Mouse (Mus musculus) gastrocnemius, adult 8-10 months (tissue): ENCODE results near the gene Sdcbp2. TPM values are rescaled to one million over a fixed set of nuclear protein-coding genes. Genes with fewer than 3 reads are reported as not detected.
A peak's percentile ranks its signal among the peaks of the same experiment; 100 is the strongest.

Source experiments
- DNase-seq, 2 experiments: peaks; one replicate each; pipeline ENCODE4 v3.0.0; 2022; ENCODE audit warnings: low spot score in 2 of 2
- total RNA-seq, 4 experiments: library from RNA; stranded (reverse); gene quantifications; 2 replicates each; pipeline ENCODE4 v1.2.4; 2022

Sdcbp2 gene
- 1 to 10 TPM in 2 of 4 experiments, under 1 TPM in 2; 0.17 to 1.1 (median 0.82) TPM for total RNA-seq

DNA sequence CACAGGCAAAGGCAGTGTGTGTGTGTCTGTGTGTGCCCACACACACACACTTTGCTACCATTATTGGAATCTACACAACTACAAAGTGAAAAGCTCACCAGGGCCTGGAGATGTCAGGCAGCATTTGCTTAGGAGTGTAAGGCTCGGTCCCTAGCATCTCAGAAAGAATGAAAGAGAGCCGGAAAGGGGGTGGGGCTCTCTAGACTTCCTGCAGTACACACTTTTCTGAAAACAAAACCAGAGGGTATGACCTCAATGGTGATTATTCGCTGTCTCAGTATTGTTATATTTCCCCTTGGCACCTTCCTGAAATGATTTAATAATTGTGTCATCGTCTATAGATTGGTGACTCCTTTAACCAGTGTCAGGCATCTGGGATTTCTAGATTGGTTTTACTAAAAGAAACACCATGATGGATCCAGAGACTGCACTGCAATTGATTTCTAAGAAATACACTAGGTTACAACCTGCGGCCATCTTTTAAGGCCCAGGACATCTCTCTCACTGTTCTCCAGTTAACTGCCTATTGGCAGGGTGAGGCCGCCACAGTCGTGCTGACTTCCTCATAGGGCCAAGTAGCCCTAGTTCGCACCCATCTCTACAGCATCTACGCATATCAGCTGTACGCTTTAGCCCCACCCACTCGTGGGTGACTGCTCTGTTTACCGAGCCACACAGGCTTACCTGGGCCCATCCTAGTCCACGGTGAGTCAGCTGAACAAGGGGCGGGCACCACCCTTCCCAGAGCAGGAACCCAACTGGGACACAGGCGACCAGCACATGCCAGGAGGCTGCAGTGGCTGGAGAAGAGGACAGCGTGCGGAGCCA is at the start of gene Sdcbp2:
TSS of gene Sdcbp2 (plus strand) at position 750 of the 828 bp plus-strand sequence.
- DNase-seq: no peak

DNA sequence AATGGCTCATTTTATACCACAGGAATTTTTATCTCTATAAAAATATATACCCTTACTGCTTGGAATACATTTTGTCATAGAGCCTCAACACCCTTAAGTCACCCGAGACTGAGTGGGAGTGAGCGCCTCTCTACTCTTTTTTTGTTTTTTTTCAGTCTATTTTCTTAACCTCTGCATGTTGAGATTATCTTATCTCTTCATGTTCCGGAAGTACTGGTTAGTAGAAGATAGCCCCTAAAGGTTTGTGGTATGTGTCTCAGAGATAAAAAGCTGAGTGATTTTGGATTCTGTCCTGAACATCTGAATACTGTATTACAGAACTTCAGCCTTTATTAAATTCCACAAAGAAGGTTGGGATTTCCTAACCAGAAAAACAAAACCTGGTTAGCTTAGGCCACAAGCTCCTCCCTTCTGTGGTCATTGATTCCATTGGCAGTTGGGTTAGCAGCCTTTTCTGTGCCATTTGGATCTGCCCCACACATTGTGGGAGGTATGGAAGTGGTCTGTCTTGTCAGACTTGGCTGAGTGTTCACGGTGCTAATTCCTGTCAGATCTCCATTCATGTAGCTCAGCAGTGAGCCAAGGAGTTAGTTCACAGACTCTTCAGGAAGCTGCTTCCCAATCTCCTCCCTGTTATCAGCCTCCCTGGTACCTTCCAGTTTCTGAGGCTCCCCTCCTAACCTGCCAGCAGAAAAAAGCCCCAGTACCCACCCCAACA is 47.9 kb upstream of the Sdcbp2 start:
- DNase-seq: no peak

DNA sequence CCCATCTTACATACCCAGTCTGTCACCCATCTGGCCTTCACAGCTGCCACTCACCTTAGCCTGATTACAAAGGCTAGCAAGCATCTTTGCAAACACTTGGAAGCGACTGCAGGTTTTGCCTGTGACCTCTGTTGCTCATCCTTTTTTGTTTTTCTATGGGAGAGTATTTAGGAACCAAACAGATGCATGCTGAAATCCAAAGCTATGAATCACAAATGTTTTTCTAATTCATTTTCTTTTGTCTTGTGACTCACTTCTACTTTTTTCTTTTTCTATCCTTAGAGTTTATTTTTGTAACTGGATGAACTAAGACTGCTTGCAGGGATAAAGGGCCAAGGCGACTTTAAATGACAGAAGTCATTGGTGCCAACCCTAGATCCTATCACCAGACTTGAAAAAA is 46.9 kb upstream of the Sdcbp2 start:
- no peak for DNase-seq

DNA sequence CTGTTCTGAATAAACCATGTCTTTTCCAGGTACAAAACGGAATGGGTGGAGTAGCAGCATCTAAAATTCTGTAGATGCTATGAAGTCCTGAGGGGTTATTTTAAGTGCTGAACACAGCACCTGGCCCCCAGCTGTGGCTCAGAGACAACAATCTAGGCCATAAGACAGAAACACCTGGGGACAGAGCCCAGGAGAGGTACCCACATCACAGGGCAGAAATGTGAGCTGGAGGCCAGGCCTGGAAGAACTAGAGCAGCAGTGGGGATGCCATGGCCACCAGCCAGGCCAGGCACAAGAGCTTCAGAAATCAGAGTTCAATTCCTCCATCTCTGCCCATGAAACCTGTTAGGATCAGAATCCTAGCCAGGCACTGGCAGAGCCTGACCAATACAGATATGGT is 44.4 kb upstream of the Sdcbp2 start:
- DNase-seq: no peak

DNA sequence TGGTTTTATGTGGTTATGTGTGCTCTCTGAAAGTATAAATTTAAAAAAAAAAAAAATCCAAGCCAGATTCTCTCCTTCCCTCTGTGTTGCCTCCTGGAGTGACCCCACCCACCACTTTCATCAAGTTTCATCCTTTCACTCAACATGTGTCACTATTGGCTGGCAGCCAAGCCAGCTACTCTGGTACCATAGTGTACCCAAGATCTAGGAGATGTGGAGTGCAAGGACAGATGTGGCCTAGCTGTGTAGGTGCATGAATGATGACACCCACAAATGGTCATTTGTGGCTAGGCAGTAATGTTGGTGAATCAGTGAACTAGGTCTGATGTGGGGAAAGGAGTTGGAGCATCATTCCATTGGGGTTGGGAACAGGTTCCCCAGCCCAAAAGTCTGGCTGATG is 43.3 kb upstream of the Sdcbp2 start:
- DNase-seq: no peak

DNA sequence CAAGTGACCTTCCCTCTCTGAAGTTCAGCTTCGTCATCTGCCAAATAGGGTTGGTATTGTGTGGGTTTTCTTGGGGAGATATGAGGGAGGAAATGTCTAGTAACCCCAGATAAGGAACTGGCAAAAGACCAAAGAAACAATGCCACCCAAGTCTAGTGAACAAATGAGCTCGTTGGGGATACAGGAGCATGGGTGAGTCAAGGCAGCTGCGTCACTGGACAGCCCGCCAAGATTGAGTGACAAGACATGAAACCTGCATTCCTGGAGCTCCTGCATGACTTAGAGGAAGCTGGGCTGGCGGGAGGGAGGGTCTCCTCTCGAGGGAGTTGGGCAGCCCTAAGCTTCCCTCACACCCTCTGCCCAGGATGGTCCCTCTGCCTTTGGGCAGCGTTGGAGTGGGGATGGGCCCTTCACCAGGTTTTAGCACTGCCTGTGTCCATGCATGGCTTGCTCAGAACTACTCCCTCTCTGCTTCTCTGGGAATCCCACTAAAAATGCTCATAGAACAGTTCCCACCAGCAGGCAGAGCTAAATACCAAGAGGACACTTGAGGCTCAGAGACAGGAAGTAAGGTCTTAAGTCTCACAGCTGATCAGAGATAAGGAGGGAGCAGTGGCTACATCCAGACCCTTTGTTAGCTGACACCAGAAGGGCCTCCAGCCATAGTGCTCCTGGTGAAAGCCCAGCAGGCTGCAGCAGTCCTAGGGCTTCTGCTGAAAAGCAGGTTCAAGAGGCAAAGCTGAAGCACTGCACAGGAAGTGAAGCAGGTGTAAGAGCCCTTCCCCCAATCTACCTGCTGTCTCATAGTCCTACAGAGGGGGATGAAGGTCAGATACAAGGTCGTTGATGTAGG is 41.8 kb upstream of the Sdcbp2 start:
- DNase-seq: no peak

DNA sequence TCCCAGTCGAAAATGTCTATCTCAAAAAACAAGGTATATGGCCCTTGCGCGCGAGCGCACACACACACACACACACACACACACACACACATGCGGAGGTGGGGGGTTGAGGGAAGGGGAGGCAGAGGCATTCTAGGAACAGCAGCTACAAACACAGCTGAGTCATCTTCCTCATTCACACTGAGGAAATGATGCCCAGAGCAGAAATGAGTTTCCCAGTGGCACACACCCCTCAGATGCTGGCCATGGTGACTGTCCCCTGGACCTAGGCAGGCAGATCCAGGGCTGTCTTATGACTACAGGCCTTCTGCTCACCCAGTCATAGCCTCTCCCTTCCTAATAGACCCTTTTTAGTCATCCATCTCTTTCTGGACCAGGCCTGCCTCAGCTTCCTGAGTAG is 38.8 kb upstream of the Sdcbp2 start:
- DNase-seq: no peak

DNA sequence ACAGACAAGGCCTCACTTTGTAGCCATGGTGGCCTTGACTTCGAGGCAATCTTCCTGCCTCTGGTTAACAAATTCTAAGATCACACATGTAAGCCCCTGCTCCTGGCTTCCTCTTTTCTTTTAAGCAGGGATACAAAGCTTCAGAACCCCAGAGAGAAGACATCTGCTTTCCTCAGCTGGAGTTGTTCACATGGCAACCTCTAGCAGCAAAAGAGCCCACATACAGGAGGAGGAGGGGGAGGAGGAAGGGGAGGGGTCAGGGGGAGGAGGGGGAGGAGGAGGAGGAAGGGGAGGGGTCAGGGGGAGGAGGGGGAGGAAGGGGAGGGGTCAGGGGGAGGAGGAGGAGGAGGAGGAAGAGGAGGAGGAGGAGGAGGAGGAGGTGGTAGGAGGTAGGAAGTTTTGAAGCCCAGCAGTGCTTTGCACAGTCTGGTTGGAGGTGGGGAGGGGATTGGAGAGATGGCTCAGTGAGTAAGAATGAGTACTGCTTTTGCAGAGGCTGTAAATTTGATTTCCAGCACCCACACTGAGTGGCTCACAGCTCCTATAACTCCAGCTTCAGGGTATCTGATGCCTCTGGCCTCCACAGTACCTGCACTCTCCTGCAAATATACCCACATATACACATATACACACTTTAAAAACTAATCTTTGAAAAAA is 36.3 kb upstream of the Sdcbp2 start:
- DNase-seq: no peak

DNA sequence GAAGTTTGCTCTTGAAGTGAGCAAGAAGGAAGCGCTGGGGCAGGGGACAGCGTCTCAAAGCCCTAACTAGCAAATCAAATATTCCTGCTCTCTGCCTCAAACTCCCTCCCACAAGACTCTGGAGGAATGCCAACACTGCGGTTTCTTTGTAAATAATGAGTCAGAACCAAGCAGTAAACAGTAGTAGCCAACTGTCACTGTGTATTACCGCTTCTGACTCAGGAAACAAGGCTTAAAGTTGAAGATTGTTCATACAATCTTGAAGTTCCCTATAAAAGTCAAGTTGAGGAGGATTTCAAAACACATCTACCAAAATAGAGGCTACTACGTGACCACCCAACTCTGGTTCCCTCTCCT is 35.8 kb upstream of the Sdcbp2 start:
- DNase-seq: no peak

DNA sequence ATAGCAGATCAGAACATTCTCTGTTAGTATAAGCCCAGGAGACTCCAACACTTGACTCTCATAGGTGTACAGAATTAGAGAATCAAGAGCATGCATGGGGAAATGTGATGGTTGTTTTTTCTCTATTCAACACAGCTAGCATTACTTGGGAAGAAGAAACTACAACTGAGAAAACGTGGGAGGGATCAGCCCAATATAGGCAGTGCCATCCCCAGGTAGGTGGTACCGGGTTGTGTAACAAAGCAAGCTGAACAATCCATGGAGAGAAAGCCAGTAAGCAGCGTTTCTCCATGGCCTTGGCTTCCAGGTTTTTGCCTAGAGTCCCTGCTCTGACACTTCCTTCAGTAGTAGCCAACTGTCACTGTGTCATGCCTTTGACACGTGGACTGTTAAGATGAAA is 33.8 kb upstream of the Sdcbp2 start:
- DNase-seq: no peak

DNA sequence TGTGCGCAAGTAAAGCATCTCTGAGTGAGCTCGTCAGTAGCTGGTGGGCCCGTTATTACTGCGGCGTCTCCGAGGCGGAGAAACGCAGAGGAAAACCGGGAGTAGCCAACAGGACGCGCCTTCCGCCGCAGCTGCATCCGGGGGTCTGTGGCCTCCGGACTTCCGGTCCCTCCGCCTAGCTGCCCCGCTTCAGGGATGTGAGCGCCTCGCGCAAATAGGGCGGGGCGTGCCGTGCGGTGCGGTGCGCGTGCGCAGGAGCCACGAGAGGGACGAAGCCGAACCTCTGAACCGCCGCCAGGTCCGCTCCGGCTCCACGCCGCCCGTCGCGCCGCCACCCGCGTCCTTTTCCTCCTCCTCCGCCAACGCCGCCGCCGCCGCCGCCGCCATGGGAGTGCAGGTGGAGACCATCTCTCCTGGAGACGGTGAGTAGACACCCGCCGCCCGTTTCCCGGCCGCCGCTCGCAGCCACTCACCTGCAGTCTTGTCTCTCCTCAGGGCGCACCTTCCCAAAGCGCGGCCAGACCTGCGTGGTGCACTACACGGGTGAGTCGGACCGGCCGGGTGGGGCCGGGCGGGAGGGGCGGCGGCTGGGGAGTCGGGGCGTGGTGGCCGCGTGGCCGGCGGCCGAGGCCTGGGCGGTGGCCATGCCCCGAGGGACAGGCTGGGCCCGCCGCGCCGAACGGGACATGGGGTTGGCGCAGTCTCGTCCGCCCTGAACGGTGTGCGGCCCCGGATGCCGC is 29.9 kb upstream of the Sdcbp2 start, which contains the start of gene Fkbp1a:
TSS of gene Fkbp1a (plus strand) at position 161 of the 740 bp plus-strand sequence.
- peak; percentile 94 to 97 for DNase-seq

DNA sequence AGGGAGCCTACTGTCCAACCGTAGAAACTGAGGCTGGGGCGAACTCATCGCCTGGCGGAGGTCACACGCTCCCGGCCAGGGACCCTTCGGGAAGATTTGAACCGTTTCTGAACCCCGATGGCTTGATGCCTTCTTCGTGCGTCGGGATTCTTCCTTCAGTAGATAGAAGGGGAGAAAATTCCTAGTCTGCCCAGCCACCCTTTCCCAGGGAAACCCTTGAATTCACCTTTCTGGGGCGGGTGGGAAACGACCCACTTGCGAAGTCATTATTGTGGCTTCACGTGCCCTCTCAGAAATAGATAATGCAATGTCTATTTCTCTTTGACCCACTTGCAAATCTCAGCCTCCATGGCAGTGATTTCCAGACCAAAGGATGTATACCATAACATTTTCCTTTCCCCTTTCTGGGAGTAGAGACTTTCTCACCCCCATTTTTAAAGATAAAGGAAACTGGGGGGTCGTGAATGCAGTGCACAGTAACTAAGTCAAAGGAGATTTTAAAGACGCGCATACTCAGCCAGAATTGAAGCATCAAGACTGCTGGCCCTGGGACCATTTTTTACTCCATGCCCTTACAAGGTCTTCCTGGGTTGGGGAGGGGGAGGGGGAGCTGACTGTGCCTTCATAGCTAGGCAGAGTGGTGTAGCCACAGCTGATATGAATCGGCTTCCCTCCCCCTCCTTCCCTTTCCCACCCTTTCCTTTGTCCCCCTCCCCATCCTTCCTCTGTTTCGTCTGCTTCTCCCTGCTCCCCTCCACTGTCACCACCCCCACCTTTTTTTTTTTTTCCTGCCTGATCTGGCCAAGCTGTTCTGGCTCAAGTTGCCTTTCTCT is 29.1 kb upstream of the Sdcbp2 start:
- no peak for DNase-seq

DNA sequence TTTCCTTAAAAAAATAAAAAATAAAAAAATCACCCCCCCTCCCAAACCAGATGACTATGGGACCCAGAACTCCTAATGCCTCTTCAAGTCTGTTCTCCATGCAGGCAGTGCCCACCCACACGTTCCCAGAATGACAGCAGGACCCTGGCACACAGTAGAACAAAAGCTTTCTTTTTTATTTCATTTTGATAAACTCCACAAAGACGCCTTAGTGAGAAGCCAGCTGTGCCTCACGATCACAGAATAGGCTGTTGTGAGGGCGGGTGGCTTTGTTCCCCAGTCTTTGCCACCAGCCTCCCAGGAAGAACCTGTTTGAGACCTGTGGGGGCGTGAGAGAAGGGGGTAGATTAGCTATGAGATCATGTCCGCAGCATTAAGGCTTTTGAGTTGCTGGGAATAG is 27.7 kb upstream of the Sdcbp2 start:
- DNase-seq: no peak

DNA sequence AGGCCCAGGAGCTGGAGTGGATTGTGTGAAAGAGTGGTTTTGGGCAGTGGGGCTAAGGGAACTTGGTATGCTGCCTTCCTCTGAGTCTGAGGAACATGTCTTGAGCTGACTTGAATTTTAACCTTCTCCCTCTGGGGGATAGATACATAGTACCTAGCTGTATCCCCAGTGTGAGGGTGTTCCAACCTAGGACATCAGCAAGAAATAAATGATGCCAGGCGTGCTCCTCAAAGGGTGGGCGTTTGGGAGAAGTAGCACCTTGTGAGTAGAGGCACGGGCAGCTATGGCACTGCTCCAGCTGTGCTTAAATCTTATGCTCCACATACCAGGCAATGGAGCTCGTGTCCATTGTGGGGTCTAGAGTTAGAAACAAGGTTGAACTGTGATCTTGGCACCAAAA is 25.9 kb upstream of the Sdcbp2 start:
- DNase-seq: no peak

DNA sequence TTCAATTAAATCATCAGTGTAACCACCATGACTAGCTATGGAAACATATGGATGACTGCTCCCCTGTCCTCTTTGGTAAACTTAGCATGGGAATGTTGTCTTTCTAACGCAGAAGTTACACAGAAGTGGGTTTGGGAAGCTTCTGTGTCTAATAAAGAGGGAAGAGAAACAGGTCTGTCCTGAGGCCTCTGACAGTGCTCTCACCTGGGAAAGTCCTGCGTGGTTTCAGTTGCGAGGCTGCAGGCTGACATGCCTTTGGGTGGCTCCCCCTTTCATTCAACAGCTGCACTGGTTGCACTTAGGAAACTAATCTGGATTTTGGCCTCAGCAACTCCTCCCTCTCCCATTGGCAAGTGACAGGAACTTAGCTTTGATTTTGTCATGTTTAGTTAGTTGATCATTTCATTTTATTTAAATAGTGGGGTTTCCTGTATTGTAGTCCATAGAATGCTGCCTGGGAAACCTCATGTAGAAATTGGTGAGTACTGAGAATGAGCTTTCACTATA is 22.8 kb upstream of the Sdcbp2 start:
- DNase-seq: no peak

DNA sequence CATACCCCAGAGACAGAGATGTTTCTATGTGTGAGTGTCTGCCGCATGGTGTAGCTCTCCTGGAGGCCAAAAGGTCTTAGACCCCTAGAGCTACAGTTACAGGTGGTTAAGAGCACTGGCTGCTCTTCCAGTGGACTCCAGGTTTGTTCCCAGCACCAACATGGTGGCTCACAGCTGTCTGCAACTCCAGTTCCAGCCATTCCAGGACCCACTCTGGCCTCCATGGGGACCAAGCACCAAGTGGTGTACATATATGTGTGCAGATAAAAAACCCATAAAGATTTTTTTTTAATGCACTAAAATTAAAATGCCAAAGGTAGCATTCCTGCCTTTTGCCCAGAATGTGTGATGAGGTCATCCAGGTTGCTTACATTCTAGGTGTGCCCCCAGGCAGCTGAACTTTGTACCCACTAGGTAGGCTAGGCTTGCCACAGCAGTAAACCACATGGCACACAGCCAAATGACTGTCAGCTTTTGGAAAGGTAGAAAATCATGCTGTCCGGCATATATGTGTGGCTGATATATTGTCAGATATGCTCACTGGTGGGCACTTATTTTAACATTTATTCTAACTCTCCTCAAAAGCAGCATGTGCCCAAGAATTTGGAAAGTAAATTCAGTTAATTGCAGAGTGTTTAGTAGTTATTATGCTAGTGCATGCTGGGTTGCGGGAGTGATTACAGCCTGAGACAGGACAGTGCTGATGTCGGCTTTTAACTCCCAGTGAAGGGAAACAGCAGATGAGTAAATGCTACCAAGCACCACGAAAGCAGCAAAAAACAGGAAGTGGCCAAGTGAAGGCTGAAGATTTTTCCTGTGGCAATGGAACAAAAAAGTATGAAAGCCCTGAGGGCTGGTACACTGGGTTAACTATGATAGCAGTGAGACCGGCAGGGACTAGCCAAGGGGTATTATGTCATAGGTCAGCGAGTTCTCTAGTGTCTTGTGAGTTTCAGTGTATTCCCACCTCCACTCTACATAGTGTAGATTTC is 9.2 kb upstream of the Sdcbp2 start:
- no peak for DNase-seq

DNA sequence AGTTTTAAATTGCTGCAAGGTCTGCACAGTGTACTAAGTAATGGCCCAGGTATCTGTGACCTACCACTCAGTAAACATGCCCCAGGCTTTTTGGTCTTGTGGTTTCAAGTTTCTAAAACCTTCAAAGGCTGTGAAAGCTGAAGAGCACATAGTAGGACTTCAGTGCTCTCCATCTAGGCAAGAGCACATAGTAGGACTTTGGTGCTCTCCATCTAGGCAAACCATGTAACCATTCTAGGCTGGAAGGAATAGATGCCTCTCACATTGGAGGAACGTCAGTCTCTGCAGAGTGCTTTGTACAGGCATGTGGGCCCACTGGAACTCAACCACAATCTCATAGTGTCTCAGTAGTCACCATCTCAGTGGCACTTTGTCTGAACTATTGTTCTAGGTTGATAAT is 8.4 kb upstream of the Sdcbp2 start:
- no peak for DNase-seq

DNA sequence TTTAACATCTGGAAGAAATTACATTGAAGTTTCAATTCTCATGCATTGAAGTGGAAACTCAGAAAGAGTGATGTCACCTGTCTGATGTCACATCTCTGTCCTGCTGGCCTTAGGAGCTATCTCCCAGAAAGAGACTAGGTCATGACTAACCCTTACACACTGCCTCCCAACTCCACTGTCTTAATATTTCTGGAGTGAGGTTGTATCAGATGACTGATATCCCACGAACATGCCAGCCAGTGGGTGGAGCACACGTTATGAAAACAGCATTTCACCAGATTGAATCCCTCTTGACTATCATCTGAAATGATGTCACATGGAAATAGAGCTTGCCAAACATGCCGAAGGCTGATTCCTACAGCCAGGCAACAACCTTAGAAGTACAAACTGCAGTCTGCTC is 7.4 kb upstream of the Sdcbp2 start:
- no peak for DNase-seq
